In genomic region chrX:10216410-10216949, GRCm38 (mm10) we compare ENCODE assay signal across 8 mouse cellular contexts. TPM values are rescaled to one million over a fixed set of nuclear protein-coding genes. Genes with fewer than 3 reads are reported as not detected.
A peak's percentile ranks its signal among the peaks of the same experiment; 100 is the strongest.
DNase-seq lines count a peak whose midpoint lies in the region; ATAC-seq lines count a peak whose summit lies in the region.

Gene Rpgr (minus strand): TSS chrX:10216920.

- H3K9me3 ChIP-seq in hindbrain, embryonic 15.5 days: 0 out of 2 replicates have a peak, but pooled peaks cover 4% of the 10 kb centered on the region

- H3K9ac ChIP-seq in hindbrain, embryonic 15.5 days: peak within 1 kb of the TSS; percentile 43

- peak within 1 kb of the TSS; percentile 57 for H3K4me3 ChIP-seq in hindbrain, embryonic 15.5 days

- ATAC-seq in hindbrain, embryonic 15.5 days (ENCODE audit: low FRiP score, low read depth): peak; percentile 99

- H3K36me3 ChIP-seq in hindbrain, embryonic 15.5 days: no peaks in the 10 kb centered on the region

- H3K27ac ChIP-seq in hindbrain, embryonic 15.5 days (replicated peaks): peak within 1 kb of the TSS; percentile 86

- DNase-seq in ZHBTc4 (ENCODE audit: low read depth, low spot score): peak; percentile 94
- peak; percentile 69 to 90 for DNase-seq in cerebellum, postnatal 4 days (ENCODE audit: low spot score in 2 of 2)
- peak; percentile 84 to 86 for DNase-seq in frontal cortex, postnatal 36 days (ENCODE audit: low spot score in 2 of 2)
- DNase-seq in left cerebral cortex, adult 11 months (ENCODE audit: low spot score): peak; percentile 75
- peak; percentile 95 for DNase-seq in lung, postnatal 36 days
- DNase-seq in retina, embryonic 14.5 days (ENCODE audit: low spot score): peak; percentile 90
- peak; percentile 92 for DNase-seq in thymus, postnatal 36 days

- H3K4me2 ChIP-seq in hindbrain, embryonic 15.5 days: peak within 1 kb of the TSS; percentile 59

- H3K4me1 ChIP-seq in hindbrain, embryonic 15.5 days (replicated peaks): no peaks in the 10 kb centered on the region; the same call in 1 of the 2 replicates

- no peaks in the 10 kb centered on the region for H3K27me3 ChIP-seq in hindbrain, embryonic 15.5 days

- WGBS in hindbrain, embryonic 15.5 days: 14% methylated on average over 43 of the region's 47 CpGs

RNA-seq across cellular contexts. Expression of gene Rpgr, which starts in this region (rescaled TPM):
- 28.9 and 31.8 TPM in 2 replicates for polyA plus RNA-seq in hindbrain, embryonic 15.5 days (2015; fragmentation: Nextera tagmentation; extraction: Ambion mirVana)

Comparison
In these comparisons a context has a peak if more than half of its experiments do, and no peak if none do; other contexts are left out.
1. Peak in every context shown above with its lines: DNase-seq, ATAC-seq, H3K4me3 ChIP-seq and H3K27ac ChIP-seq.